Mouse (Mus musculus): ENCODE results near the gene Tuba4a.

The Tuba4a gene

GRCm38 (mm10) chr1:75219531-75219930, at the start of gene Tuba4a:
Tuba4a (minus strand) TSS chr1:75219865.
- DNase-seq: no peak

DNA sequence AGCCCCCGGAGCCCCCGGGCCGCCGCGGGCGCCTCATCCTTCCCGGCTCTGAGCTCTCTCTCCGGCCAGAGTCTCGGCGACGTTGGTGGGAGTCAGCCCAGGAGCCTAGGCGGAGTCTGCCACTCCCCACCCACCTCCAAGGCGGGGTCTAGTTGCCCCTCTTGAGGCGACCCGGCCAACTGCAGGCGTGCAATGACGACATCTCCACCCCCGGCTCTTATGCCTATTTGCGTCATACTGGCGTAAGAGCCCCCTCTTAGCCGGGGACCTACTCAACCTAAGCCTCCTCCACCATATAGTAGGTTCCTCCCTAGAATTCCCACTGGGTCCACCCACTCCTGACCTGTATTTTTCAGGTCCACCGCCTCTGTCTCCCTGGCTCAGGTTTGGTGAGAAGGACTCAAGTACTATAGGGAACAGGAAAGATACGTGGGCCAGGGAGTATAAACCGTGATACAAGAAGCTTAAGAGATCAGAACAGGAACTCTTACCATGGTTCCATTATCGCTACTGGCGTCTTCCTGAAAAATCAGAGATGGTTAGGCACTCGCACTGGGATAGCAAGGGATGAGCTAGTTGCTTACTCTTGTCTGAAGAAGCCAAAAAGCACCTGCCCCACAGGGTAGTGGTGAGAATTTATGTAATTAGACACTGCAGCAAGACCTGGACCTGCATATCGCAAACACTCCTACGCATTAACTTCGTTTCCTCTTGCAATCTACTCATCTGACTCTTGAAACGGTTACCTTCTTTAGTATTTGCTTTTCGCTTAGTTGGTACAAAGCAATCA, 44.6 kb upstream of the Tuba4a start, which contains the start of gene Ptprn:
Gene Ptprn (minus strand): TSS at position 412 of the 790 bp plus-strand sequence.
- DNase-seq: no peak

- DNase-seq: peak; percentile 62
These were observed 43.6 kb upstream of the Tuba4a start for GRCm38 (mm10) chr1:75262969-75263951.

GRCm38 (mm10) chr1:75261278-75261677, 41.6 kb upstream of the Tuba4a start:
- no peak for DNase-seq

GRCm38 (mm10) chr1:75255516-75256046, 35.9 kb upstream of the Tuba4a start:
- DNase-seq: no peak

- DNase-seq: no peak
These were observed 35.0 kb upstream of the Tuba4a start for GRCm38 (mm10) chr1:75254625-75255013.

DNA sequence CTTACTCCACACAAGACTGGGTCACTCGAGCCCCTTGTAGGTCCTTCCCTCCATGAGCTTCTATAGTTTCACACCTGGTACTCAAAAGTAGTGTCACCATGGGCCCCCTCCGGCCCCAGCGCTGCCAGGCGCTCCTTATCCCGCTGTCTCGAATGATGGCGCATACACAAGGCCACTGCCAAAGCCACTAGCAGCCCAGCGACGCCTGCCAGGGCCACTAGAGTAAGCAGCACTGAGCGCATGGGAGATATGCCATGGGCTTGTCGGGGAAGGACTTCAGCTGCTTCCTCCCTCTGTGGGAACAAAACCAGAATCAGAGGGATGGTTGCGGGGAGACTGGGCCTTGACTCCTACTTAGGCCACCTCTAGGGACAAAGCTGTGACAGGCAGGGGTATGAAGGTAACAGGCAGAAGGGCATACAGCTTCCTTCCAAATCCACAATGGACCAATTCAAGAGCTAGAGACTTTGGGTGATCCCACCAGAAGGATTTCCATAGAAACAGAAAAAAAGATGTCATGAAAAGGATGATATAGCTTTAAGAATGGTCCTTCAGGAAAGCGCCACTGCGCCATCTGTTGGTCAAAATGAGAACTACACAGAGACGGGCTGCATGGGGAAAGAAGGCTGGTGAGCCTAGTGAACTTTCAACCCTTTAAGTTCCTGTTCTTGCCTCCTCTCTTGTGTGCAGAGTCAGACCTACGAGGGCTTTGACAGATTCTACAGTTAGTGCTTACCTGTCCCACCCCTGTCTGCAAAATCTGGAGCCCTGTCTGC, 34.4 kb upstream of the Tuba4a start:
- DNase-seq: peak; percentile 89

DNA sequence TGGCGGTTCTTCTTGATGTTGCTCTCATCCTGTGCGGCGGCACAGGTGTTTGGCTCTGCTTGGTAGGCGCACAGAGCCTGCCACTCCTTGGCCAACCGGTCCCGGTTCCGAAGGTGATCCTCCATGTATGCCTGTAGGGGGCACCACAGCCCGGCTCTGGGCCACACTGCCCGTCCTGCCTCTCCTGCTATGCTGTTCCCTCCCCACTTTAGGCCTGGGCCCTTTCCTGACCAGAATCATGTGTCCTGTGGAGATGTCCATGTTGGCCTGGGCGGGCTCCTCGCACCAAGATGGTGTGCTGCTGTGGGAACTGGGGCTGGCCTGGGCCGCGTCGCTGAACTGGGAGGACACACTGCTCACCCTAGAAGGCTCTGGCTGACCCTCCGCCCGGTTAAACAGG, 33.4 kb upstream of the Tuba4a start:
- DNase-seq: no peak

GRCm38 (mm10) chr1:75252308-75252707, 32.6 kb upstream of the Tuba4a start:
- DNase-seq: no peak

GRCm38 (mm10) chr1:75251112-75251970, 31.7 kb upstream of the Tuba4a start:
- DNase-seq: peak; percentile 91

DNA sequence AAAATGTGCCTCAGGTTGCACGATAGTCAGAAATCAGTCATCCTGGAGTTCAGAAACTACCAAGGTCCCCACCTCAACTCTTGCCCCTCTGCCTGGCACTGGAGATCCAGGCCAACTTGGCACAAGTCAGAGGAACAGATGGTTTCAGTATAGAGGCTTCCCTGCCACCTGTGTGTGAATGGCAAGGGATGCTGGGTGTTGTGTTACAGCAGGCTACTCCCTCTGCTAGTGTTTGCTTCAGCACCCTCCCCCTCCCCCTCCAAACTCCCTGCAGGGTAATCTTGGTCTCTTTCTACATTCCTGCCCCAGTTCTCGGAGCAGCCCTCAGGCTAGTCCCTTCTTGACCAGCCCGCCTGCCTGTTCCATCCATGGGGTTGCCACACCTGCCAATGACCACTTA, 30.8 kb upstream of the Tuba4a start:
- DNase-seq: no peak

DNA sequence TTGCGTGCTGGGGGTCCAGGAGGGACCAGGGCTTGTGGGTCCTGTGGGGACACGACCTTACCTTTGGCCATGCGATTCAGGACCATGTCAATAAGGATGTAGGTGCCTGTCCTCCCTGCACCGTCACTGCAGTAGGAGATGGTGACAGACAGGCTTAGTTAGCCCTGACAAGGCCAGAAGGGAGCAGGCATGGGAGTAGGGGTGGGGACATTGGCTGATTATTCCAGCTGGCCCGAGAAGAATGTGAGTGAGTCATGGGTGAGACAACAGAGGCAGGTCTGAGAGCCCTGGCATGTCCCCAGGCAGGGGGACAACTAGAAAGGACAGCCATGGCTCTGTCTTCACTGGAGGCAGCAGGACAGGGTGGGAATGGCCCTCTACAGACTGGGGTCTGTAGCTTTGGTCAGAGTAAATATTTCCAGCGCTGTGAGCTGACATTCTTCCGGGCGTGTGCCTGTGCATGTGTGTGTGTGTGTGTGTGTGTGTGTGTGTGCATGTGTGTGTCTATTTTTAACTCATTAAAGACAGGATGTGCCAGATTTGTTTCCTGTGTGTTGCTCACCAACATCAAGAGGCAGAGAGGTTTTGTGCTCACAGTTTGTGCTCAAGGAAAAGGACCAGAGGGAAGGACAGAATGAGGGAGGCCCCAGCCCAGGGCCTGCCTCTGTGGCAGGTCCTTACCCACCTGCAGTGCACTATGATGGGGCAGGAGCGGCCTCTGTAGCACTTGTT, 28.5 kb upstream of the Tuba4a start:
- DNase-seq: no peak

- DNase-seq: no peak
These were observed 27.6 kb upstream of the Tuba4a start for GRCm38 (mm10) chr1:75247071-75247930.

DNA sequence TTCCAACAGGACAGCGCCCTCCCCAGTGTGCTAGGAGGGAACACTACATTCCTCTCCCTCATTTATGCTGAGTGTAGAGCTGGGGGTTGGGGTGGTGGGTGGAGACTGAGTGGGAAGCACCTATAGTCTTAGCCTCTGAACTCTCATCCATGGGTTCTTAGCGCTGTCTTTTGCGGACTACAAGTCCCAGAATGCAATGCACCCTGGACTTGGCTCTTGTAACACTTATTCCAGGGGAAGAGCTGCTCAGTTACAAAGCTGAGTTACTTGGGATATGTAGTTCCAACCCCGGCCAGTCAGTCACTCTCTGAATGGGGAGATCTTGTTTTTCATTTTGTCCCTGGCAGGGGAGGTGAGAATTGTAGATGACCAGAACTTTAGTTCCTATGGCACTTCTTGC, 25.2 kb upstream of the Tuba4a start:
- peak; percentile 51 for DNase-seq

- no peak for DNase-seq
These were observed 24.6 kb upstream of the Tuba4a start for GRCm38 (mm10) chr1:75244175-75244826.

DNA sequence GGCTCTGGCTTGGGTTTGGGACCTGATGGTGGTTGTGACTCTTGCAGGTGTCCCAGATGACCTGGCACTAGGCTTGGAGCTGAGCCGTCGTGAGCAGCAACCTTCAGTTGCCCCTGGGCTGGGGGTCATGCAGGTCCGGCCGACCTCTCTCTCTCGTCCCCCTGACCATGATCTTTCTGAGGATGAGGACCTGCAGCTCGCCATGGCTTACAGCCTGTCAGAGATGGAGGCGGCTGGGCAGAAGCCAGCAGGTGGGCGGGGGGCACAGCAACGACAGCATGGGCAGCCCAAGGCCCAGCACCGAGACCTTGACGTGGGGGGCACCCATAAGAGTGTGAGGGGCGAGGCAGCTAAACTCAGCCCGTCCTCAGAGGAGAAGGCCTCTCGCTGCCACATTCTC, 23.7 kb upstream of the Tuba4a start:
- no peak for DNase-seq

DNA sequence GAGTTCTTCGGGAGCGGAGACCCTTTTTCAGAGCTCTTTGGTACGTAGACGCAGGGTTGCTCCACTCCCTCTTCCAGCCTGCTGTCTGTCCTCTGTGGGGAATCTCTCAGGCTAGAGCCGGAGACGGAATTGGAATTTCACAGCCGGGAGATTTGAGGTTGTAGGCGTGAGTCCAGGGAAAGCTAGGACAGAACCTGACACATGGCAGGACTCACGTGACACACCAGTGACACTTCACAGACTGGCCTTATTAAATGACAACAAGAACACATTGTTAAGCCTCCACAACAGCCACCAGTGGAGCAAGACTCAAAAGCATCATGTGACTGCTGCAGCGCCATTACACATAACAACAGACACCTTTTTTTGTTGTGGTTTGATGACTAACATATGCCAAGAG, 19.9 kb upstream of the Tuba4a start:
- no peak for DNase-seq

GRCm38 (mm10) chr1:75236117-75237050, 16.7 kb upstream of the Tuba4a start, which contains the start of gene Dnajb2:
Dnajb2 (plus strand) TSS chr1:75236406.
- DNase-seq: peak; percentile 92
